Mouse (Mus musculus): Measurements from ENCODE around the gene Brd2. TPM values are rescaled to one million over a fixed set of nuclear protein-coding genes. Genes with fewer than 3 reads are reported as not detected.

Brd2 gene
- polyA plus RNA-seq, 1 experiment: 178 TPM

DNA sequence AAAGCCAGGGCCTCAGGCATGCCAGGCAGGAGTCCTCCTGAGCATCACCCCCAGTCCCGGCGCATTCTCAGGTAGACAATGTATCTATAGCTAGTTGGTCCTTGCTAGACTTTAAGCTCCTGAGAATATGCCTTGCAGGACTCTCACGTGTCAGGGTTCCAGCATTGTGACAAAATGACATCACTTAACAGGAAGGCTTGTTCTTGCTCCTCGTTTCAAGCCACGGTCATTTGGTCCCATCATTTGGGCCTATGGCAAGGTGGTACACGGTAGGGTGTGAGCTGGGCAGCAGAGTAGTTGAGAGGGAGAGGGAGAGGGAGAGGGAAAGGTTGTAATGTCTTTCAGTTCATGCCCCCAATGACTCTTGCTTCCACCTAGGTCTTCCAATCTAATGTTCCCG is 9.5 kb upstream of the Brd2 start:
- Histone ChIP-seq H3K36me3 (ENCODE audit: control insufficient read depth, insufficient read depth, low read length) (no peaks in the 10 kb centered on the region), H3K27ac (ENCODE audit: control insufficient read depth, insufficient read depth, low read depth, low read length) (no peak overlapping the region), H3K4me1 (ENCODE audit: control insufficient read depth, insufficient read depth, low read length) (peaks cover 15% of the 10 kb centered on the region), H3K27me3 (ENCODE audit: control insufficient read depth, insufficient read depth, low read length) (no peaks in the 10 kb centered on the region), H3K4me3 (ENCODE audit: control insufficient read depth, low read depth, low read length) (no peak overlapping the region)
- TF ChIP-seq POLR2A (IDR thresholded peaks at IDR 0.05; ENCODE audit: control insufficient read depth, low read depth, low read length) (no peak), CTCF (IDR thresholded peaks at IDR 0.05; ENCODE audit: control insufficient read depth, insufficient read depth, insufficient replicate concordance, low read depth, low read length) (no peak)

DNA sequence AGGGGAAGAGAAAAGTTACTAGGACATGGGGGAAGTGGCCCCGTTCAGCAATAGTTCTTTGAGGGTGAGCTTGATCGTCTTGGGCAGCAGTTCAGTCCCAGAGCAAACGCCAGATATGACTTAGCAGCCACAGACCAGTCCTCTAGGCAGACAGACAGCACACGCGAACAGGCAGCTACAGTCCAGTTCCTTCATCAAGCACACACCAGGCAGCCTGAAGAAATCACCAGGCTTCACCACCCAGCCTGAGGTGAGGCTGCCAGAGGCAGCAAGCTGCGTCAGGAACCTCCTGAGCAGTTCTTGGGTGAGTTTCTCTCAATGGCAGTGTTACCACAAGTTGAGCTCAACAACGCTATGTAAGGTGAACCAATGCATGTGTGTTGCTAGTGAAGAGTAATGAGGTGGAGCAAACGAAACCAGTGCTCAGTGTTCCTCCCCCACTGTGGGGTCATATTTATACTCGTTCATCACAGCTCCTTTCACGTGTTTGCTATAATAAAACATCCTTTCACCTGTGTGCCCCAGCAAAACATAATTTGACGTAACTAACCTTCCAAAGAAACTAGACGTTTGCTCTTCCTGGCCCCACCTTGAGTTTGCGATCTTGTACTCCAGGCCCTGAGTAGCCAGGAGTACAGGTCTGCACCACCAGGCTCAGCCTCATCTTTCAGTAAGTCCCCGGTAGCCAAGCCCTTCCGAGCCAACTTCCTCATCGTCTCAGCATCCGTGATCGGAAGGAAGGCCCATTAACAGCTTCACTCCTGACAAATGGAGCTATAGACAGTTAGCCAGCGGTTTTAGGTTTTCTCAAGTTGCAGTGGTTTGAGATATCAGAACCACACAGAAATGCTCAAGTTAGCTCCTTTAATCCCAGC is 7.9 kb upstream of the Brd2 start:
- TF ChIP-seq CTCF (IDR thresholded peaks at IDR 0.05; ENCODE audit: control insufficient read depth, insufficient read depth, insufficient replicate concordance, low read depth, low read length) (no peak), POLR2A (IDR thresholded peaks at IDR 0.05; ENCODE audit: control insufficient read depth, low read depth, low read length) (no peak)
- no peak overlapping the region for H3K27ac ChIP-seq (ENCODE audit: control insufficient read depth, insufficient read depth, low read depth, low read length)
- H3K4me1 ChIP-seq (ENCODE audit: control insufficient read depth, insufficient read depth, low read length): peaks cover 16% of the 10 kb centered on the region
- H3K36me3 ChIP-seq (ENCODE audit: control insufficient read depth, insufficient read depth, low read length): no peaks in the 10 kb centered on the region
- no peak overlapping the region for H3K4me3 ChIP-seq (ENCODE audit: control insufficient read depth, low read depth, low read length)
- no peaks in the 10 kb centered on the region for H3K27me3 ChIP-seq (ENCODE audit: control insufficient read depth, insufficient read depth, low read length)

DNA sequence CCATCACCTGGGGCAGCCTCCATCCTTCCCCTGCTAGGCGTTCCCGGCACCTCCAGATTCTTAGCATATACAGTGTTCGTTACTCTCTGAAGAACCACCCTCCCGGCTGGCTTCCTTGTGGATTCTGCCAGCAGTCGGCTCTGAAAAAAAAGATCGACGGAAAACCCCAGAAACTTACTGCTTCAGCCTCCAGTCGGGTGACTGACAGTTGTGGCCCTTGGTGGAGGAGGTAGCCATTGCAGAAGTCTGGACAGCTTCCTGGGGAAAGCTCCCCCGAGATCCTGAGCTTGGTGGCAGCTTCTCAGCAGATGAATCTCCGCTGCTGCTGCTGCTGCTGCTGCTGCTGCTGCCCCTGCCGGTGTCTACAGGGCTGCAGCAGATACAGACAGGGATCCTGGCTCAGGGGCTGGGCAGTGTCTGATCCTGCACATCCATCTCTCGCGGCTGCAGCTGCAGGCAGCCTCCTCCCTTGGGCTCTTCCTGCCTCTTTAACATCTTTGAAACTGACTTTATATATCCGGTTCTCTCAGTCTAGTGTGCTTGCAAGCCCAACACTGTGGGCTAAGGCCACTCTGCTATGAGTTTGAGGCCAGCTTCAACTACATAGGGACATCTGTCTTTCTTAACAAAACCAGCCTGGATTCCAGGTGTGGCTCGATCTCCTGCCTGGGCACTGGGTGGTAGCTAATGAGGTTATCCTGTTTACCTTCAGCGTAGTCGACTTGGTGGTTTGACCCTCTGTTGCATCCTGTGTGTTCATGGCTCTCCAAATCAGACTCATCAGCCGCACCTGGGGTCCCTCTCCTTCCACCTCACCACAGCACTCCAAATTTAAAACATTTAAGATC is 6.7 kb upstream of the Brd2 start:
- Histone ChIP-seq H3K4me1 (ENCODE audit: control insufficient read depth, insufficient read depth, low read length) (peaks cover 16% of the 10 kb centered on the region), H3K36me3 (ENCODE audit: control insufficient read depth, insufficient read depth, low read length) (no peaks in the 10 kb centered on the region), H3K27me3 (ENCODE audit: control insufficient read depth, insufficient read depth, low read length) (no peaks in the 10 kb centered on the region), H3K4me3 (ENCODE audit: control insufficient read depth, low read depth, low read length) (no peak overlapping the region), H3K27ac (ENCODE audit: control insufficient read depth, insufficient read depth, low read depth, low read length) (no peak overlapping the region)
- no peak for TF ChIP-seq CTCF (IDR thresholded peaks at IDR 0.05; ENCODE audit: control insufficient read depth, insufficient read depth, insufficient replicate concordance, low read depth, low read length)
- TF ChIP-seq POLR2A (IDR thresholded peaks at IDR 0.05; ENCODE audit: control insufficient read depth, low read depth, low read length): no peak

DNA sequence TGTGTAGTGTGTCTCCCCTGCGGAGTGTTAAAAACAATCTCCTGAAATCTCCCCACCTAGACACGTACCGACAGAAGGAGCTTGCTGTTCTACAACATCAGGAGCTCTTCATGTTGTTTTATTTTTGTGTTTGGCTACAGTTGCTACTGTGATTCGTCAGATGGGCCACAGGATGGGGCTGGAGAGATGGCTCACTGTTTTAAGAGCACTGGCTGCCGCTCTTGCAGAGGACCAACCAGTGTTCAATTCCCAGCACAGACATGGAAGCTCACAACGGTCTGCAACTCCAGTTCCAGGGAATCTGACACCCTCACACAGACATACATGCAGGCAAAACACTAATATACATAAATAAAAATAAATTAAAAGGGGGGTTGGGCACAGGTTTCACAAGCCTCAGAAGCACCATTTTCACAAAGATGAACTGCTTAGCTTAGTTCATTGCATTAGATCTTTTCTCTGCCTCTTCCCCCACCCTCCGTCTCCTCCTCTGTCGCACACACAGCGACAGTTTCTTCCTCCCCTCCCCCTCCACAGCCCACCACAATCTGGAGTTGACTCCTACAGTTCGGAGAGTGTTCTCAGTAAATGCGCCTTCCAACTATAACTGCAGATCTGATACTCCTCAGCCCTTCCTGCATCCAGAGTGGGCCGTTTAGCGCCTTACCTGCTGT is 6.0 kb upstream of the Brd2 start:
- H3K36me3 ChIP-seq (ENCODE audit: control insufficient read depth, insufficient read depth, low read length): no peaks in the 10 kb centered on the region
- H3K4me1 ChIP-seq (ENCODE audit: control insufficient read depth, insufficient read depth, low read length): peaks cover 18% of the 10 kb centered on the region
- no peaks in the 10 kb centered on the region for H3K27me3 ChIP-seq (ENCODE audit: control insufficient read depth, insufficient read depth, low read length)
- no peak; the same call in 1 of the 2 replicates for TF ChIP-seq POLR2A (IDR thresholded peaks at IDR 0.05; ENCODE audit: control insufficient read depth, low read depth, low read length)
- TF ChIP-seq CTCF (IDR thresholded peaks at IDR 0.05; ENCODE audit: control insufficient read depth, insufficient read depth, insufficient replicate concordance, low read depth, low read length): no peak
- no peak overlapping the region for H3K4me3 ChIP-seq (ENCODE audit: control insufficient read depth, low read depth, low read length)
- no peak overlapping the region for H3K27ac ChIP-seq (ENCODE audit: control insufficient read depth, insufficient read depth, low read depth, low read length)

DNA sequence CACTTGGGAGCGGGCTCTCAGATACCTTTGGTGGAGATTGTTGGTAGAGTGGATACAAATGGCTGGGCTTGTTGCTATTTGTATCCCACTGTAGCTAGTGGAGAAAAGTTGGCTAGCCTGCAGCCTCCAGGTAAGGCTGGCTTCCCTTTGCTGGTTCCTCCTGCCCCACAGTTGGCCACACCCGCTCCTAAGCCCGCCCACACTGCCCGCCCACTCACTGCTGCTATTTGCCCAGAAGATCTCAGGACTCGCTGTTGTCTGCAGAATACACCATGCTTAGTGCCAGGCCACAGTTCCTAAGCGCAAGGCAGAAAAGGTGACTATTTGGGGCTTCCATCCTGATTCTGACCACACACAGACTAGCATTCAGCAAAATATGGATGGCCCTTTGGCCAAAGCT is 5.0 kb upstream of the Brd2 start:
- H3K27me3 ChIP-seq (ENCODE audit: control insufficient read depth, insufficient read depth, low read length): no peaks in the 10 kb centered on the region
- TF ChIP-seq POLR2A (IDR thresholded peaks at IDR 0.05; ENCODE audit: control insufficient read depth, low read depth, low read length) (no peak), CTCF (IDR thresholded peaks at IDR 0.05; ENCODE audit: control insufficient read depth, insufficient read depth, insufficient replicate concordance, low read depth, low read length) (no peak)
- peaks cover 18% of the 10 kb centered on the region for H3K4me1 ChIP-seq (ENCODE audit: control insufficient read depth, insufficient read depth, low read length)
- no peak overlapping the region for H3K27ac ChIP-seq (ENCODE audit: control insufficient read depth, insufficient read depth, low read depth, low read length)
- no peak overlapping the region for H3K4me3 ChIP-seq (ENCODE audit: control insufficient read depth, low read depth, low read length)
- H3K36me3 ChIP-seq (ENCODE audit: control insufficient read depth, insufficient read depth, low read length): no peaks in the 10 kb centered on the region

DNA sequence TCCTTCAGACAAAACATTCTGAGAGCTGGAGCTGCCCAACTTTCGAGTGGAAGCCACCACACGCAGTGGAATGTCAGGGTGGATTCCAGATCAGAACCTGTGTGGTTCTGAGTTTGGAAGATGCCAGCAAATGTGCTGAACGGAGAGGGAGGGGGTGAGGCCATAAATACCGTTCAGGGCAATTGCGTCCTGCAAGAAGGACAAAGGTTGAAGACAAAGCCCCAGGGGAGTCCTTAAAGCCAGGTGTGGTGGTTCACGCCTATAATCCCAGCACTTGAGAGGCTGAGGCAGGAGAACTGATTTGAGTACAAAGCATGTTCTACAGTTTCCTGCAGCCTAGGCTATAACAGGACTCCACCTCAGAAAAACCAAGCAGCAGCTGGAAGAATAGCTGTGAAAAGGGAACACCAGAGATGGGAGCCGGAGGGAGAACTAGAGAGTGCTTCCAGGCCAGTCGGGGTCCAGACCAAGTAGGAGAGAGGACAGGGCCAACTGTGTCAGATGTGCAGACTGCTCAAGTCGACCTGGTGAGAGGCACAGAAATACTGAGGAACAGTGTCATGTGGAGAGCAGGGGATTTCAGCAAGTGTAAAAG is 4.5 kb upstream of the Brd2 start:
- Histone ChIP-seq H3K27me3 (ENCODE audit: control insufficient read depth, insufficient read depth, low read length) (no peaks in the 10 kb centered on the region), H3K4me1 (ENCODE audit: control insufficient read depth, insufficient read depth, low read length) (peaks cover 19% of the 10 kb centered on the region), H3K36me3 (ENCODE audit: control insufficient read depth, insufficient read depth, low read length) (no peaks in the 10 kb centered on the region), H3K4me3 (ENCODE audit: control insufficient read depth, low read depth, low read length) (no peak overlapping the region), H3K27ac (ENCODE audit: control insufficient read depth, insufficient read depth, low read depth, low read length) (no peak overlapping the region)
- TF ChIP-seq CTCF (IDR thresholded peaks at IDR 0.05; ENCODE audit: control insufficient read depth, insufficient read depth, insufficient replicate concordance, low read depth, low read length): no peak
- TF ChIP-seq POLR2A (IDR thresholded peaks at IDR 0.05; ENCODE audit: control insufficient read depth, low read depth, low read length): no peak

Measured in testis, adult 2 months (tissue).